Mouse (Mus musculus): ENCODE measurements around the gene Elmo3. TPM values are rescaled to one million over a fixed set of nuclear protein-coding genes. Genes with fewer than 3 reads are reported as not detected.

Gene Elmo3
- 1 to 10 TPM in 2 of 4 experiments, under 1 TPM in 2; 0.63 to 2.3 (median 1.4) TPM for total RNA-seq (2022)

DNA sequence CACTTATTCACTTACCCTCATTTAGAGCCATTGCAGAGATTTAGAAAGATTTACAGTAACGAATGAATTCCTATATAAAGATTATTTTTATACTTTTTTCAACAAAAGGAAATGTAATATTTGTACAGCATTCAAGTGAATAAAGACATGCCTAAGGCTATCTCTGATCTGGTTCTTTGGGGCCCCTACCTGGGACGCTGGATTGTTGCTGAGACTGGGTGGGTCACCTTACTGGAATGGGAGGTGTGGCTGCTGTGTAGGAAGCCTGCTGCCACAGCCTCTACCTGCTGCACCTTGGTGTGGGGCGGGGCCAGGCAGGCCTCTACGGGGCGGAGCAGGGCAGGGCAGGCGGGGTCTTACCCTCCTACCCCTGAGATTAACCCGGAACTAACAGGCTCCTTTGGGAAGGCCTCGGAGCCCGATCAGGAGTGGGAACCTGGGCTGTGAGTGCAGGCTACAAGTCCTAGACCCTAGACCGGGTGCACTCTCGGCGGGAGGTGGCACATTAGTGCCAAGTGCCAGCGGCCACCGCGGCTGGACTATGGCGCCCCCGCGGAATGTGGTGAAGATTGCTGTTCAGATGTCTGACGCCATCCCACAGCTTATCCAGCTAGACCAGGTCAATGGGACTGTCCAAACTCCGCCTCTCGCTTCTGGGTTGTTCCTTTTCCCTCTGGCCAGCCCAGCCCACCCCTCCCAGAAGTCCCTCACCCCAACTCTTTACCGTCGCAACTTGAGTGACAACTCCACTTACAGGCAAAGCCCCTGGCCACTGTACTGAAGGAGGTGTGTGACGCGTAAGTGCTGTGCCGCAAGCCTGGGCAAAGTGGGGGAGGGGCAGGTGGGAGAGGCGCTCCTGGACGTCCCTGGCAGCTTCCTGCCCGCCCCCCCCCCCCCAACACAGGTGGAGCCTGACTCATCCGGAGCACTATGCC is at the start of gene Elmo3:
TSS of gene Elmo3 (plus strand) at position 391 of the 935 bp plus-strand sequence.
- no peak for DNase-seq (ENCODE audit: low spot score in 2 of 2)

DNA sequence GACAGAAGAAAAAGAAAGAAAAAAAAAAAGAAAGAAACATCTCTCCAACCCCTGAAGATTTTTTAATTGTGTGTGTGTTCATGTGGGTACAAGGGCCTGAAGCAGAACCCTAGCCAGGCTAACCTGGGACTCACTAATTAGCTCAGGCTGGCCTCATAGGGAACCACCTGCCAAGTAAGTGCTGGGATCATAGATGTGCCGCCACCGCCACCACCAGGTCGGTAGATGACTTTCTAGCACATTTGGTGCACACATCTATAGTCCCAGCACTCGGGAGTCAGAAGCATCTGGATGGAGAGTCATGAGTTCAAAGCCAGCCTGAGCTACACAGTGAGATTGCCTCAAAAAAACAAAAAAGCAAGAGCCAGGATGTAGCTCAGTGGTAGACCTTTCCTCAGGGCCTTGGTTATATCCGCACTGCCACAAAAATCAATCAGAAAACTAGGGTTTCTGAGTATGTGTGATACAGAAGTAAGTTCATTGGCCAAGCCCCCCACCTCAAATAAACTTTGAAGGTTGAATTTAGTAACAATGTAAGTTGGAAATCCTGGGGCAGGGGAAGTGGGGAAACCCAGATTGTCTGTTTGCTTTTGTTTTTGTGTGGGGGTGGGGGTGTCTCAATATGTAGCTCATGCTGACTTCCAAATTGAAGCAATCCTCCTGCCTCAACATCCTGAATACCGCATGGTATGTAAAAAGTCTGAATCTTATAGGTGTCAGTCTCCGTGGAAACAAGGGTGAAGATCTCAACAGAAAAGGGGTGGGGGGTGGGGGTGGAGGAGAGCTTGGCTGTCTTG is 47.9 kb upstream of the Elmo3 start:
- DNase-seq (ENCODE audit: low spot score in 2 of 2) = no peak

DNA sequence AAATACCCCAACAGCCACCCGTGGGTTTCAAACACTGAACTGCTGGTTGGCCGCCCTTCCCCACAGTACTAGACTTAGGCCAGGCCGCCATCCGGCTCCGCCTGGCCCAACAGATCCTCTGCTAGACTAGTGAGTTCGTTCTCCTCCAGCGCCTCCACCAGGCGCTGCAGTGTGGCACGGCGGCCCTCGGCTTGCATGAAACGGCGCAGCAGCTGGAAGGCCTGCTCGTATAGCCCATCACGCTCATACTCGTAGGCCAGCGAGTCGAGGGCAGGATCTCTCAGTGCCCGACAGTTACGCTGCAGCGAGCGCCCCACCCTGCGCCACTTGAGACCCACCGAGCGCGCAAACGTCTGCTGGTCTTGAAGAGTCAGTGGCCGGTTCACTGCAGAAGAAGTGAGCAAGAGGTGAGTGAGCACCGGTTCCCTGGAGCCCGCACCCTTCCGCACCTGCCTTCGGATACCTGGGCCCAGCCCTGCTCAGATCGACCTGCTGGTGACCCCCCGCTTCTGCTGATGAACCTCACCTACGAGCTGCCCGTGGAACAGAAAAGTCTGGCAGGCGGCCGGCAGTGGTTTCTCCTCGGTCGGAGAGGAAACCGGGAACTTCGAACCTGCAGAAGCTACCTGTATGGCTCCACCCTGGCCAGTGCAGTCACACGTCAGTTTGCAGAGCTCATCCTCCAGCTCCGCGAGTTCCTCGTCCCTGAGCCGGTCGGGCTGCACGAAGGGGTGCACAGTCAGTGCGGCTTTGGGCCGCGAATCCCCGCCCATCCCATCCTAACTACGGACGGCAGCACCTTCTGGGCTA is 46.3 kb upstream of the Elmo3 start:
- DNase-seq (ENCODE audit: low spot score in 2 of 2) = no peak

DNA sequence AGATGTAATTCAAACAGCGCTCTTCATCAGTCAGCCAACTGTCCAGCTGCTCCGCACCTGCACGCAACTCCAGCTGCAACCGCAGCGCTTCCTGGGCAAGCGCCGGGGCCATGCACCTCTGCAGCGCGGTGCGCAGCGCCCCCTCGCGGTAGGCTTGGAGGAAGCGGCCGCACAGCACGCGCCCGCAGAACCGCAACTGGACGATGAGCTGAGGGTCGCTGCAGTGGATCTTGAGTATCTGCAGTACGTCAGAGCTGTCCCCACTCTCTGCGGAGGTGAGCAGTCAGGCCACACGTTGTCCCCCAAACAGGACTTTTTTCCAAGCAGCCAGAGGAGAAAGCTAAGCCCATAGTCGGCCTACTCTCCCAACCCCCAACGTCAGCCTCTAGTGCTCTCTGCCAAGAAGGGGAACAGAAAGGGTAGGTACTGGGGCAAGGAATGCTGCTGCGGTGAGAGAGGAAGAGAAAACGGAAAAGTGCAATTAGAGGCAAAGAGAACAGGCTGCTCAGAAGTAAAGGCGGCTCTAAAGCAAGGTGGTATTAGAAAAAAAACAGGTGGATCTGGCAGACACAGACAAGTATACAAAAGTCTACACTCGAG is 45.6 kb upstream of the Elmo3 start:
- peak in 1 of 2 experiments; percentile 61 for DNase-seq (ENCODE audit: low spot score in 2 of 2)

DNA sequence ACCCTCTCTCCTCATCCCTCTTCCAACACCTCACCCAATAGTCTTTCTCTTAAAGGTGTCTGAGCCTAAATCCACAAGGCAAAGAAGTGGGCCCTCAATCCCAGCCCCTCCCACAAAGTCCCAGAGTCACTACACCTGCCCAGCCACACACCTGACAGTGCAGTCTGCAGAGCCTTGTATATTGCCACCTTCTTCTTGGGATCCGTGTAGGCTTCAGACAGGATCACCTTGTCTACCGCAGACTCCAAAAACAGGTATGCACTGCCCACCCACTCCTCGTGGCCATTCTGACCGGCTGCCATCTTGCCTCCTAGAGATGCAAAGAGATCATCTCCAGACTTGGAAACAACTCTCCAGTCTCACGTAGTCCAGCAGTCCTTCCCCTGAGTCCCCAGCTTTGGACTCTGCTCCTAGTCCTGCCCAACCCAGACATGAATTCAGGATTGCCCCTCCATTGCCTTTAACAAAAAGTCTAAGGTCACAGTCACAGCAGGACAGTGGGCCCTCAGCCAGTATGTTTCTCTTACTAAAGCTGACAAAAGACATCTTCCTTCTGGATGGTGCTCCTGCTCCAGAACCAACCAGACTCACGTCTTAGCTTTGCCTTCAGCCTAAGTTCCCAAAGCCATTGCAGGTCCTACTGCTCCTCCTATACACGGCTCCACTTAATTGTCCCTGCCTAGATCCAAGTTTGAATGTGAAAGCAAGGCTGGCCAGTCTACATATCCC is 44.9 kb upstream of the Elmo3 start:
- no peak for DNase-seq (ENCODE audit: low spot score in 2 of 2)

DNA sequence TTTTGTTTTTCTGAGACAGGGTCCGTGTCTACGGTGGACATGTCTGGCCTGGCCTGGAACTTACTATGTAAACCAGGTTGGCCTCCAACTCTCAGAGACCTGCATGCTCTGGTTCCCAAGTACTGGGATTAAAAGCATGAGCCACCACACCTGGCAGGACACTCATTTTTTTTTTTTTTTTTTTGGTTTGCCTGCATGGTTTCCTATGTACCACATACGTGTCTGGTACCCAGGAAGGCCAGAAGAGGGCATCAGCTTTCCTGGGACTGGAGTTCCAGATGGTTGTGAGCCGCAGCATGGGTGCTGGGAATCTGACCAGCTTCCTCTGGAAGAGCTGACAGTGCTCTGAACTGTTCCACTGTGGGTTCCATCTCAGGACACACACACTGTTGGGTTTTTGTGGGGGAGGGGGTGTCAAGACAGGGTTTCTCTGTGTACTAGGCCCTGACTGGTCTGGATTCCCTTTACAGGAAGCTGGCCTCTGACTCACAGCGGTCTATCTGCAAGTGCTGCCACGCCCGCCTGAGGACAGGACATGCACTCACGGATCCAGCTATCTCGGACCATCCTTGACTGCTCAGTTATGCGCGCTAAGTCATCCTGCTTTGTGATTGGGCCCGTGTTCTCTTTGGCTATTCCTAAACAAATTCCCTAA is 43.9 kb upstream of the Elmo3 start:
- DNase-seq (ENCODE audit: low spot score in 2 of 2) = no peak

DNA sequence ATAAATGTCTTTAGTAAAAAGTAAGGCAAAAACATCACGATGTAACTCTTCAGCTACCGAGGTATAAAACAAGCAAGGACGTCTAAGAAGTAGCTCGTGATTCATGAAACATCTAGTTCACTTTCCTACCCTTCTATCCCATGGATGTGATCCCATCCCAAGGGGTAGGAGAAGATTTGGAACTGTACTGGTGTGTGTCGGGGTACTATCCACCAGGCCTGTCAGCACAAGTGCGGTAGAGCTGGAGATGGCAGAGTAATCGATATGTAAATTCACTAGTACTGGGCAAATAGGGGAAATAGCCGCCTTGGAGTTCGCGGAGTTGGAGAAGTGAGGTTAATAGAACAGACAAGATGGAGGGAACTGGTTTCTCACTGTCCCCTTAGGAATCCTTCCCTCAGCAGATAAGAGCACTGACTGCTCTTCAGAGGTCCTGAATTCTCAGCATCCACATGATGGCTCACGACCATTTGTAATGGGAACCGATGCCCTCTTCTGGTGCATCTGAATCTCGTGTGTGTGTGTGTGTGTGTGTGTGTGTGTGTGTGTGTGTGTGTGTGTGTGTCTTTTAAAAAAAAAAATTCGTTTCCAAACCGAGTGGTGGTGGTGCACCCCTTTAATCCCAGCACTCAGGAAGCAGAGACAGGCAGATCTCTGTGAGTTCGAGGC is 42.0 kb upstream of the Elmo3 start:
- DNase-seq (ENCODE audit: low spot score in 2 of 2) = no peak

DNA sequence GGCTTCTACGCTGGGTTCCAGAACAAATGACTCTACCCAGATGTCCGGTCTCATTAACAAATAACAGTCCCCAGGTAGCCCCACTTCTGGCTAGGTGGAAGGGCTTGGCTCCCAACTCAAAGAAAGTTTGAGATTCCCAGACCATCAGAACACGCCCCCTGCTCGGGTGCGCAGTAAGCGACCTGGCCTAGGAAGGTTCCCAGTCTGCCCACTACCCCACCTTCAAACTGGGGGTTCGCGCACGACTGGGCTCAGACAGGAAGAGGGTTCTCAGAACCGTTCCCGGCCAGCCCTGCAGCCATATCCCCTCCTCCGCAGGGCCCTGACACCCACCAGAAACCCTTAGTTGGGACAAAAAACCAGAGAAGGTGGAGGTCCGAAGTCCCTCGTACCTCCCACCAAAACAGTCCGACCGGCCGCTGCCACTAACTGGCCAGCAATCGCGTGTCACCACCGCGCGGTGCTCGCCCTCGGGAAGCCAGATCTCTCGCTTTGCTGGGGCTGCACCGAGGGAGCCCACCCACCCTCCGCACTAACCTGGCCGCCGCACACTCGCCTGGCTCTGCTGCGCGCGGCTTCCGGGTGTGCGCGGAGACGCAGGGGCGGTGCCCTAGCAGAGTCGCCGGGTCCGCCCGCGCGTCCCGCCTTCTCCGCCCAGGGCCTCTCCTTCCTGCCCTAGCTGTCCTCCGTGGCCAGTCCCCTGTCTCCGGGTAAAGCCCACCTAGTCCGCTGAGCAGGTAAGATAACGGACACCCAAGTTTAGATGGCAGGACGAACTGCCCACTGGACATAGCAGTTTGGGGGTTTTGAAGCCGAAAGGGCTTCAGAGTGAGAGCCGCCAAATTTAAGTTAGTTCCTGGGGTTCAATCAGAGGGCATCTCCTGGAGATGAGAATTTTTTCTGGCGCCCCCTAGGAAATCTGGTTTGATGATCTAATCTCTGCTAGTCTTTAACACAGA is 41.1 kb upstream of the Elmo3 start, which contains the start of the genes Tradd and Fbxl8:
TSS of gene Tradd (minus strand) at position 586 of the 959 bp plus-strand sequence.
TSS of gene Fbxl8 (plus strand) at position 625 of the 959 bp plus-strand sequence.
- no peak for DNase-seq (ENCODE audit: low spot score in 2 of 2)

DNA sequence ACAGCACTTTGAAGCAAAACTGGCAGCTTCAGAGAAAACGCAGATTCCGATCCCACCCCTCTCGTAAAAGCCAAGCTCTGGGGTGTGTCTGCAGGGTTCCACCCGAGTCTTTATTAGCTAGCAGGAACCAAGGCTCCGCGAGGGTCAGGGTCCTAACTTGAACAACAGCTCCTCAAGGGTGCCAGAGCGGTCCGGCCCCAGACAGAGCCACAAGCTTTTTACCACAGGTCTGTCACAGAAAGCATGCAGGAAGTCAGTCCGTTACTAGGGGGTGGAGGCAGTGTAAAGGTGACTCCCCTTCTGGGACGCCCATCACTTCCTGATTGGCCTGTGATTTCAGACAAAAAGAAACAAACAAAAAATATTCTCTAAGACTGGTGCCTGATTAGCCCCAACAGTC is 40.3 kb upstream of the Elmo3 start:
- no peak for DNase-seq (ENCODE audit: low spot score in 2 of 2)

DNA sequence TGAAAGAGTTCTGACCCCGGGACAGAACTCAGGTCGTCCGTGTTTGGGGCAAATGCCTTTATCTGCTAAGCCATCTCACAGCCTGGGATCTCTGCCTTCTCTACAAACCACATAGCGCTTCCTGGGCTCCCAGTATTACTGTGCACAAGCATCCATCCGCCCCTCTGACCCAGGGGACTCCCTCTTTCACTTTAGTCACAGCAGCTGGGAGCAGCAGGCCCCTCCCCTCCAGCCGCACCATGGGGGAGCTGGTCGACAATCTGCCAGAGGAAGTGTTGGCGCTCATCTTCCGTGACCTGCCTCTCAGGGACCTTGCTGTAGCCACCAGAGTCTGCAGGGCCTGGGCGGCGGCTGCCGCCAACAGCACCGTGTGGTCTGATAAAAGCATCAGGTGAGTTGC is 38.6 kb upstream of the Elmo3 start:
- no peak for DNase-seq (ENCODE audit: low spot score in 2 of 2)

DNA sequence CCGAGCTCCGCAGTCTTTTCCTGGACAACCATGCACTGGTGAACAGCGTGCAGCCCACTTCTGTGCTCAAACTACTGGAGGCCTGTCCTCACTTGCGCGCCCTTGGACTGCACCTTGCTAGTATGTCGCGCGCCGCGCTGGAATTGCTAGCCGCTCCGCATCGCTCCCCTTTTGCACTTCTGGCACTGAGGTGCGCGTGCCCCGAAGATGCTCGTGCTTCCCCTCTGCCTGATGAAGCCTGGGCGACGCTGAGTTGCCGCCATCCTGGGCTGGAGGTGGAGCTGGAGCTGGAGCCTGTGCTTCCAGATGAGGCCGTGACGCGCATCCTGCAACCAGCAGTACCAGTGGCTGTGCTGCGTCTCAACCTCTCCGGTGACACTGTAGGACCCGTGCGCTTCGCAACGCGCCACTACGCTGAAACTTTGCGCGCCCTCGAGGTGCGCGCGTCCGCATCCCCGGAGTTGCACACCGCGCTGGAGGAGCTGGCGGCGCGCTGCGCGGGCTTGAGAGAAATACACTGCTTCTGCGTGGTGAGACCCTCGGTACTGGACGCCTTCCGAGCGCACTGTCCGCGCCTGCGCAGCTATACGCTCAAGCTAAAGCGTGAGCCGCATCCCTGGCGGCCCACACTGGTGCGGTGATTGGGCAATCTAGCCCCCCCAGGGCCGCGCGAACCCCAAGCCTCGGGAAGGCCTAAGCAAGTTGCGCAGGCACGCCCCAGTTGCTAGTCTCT is 36.9 kb upstream of the Elmo3 start:
- peak; percentile 79 to 83 for DNase-seq (ENCODE audit: low spot score in 2 of 2)

DNA sequence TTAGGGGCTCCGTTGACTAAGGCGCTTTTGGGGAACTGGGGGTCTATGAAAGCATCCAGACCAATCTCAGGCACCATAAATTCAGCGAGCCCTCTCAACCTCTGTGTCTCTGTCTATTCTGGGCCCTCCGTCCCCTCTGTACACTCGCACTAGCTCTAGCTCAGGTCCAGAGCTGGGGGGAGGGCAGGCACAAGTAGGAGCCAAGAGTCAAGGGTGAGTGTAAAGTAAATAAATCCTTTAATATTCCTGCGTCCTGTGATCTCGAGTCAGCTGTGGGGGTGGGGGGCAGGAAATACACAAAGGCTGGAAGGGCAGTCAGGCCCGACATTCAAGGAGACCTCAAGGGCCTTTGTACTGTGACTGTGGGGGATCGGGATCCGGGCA is 36.3 kb upstream of the Elmo3 start:
- no peak for DNase-seq (ENCODE audit: low spot score in 2 of 2)

DNA sequence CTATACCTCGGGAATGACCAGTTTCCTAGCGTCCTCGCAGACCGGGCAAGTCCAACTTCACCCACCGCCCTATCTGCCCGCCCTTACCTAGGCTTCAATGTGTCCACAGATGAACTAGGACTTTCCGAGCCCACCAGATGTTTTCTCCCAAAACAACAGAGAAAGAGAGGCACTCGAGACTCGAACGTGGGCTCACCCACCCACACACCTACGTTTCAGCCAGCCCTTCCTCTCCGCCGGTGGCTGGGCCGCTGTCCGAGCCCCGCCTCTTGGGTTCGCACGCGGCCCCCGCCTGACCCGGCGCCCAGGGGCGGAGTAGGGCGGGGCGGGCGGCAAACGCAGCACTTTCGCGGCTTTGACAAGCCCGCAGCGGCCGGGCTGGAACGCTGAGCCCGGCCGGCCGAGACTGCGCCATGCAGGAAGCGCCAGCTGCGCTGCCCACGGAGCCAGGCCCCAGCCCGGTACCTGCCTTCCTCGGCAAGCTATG is 35.9 kb upstream of the Elmo3 start, which contains the start of gene Hsf4:
TSS of gene Hsf4 (plus strand) at position 341 of the 487 bp plus-strand sequence.
- DNase-seq (ENCODE audit: low spot score in 2 of 2) = no peak

DNA sequence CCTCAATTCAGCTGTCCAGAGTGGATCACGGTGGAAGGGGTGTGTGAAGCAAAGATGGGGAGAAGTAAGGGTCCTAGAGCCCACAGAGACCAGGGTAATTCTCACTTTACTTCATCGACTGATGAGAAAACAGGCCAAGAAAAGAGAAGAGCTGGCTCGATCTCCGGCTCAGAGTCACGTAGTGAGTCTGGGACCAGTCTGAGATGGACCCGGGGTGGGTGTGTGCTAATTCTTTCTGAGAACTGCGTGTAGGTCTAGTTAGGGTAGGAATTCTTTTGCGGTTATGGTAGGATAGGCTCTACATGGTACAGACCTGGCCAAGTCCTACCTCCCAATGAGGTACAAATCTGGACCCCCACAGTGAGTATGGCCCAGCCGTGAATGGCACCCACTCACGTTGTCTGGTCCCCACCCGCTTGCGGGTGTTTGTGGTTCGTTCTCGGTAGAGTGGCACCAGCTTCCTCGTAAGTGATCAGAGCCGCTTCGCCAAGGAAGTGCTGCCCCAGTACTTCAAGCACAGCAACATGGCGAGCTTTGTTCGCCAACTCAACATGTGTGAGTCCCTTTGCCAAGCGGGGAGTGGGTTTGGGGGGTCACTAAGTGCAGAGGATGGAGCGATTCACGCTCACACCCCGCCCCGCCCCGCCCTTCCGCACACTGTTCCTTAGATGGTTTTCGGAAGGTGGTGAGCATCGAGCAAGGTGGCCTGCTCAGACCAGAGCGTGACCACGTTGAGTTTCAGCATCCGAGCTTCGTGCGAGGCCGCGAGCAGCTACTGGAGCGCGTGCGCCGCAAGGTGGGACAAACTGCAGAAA is 35.1 kb upstream of the Elmo3 start:
- DNase-seq (ENCODE audit: low spot score in 2 of 2) = no peak

DNA sequence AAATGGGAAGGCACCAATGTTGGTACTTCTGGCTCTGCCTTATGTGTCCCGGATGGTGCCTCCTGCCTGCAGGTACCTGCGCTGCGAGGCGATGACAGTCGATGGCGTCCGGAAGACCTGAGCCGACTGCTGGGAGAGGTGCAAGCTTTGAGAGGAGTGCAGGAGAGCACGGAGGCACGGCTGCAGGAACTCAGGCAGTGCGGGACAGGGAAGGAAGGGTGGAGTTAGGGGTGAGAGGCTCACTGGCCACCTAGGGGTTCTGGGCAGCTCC is 34.5 kb upstream of the Elmo3 start:
- no peak for DNase-seq (ENCODE audit: low spot score in 2 of 2)

DNA sequence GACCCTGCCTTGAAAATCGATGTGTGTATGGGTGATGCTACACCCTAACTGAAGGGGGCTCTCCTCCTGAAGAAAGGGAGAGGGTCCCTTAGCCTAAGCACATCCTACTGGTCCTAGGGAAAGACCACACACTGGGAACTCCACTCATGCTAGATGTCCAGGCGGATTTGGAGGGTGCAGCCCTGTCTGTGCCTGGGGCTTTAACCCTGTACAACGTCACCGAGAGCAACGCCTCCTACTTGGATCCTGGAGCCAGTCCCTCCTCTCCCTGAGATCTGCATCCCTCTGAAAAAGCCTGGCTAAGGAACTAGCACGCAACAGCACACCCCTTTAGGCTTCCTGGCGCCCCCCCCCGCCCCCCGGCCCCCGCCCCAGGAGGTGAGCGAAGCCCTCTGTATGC is 30.0 kb upstream of the Elmo3 start:
- no peak for DNase-seq (ENCODE audit: low spot score in 2 of 2)

All from layer of hippocampus, adult 8-10 months (tissue).